ENCODE assay signal across 9 mouse cellular contexts in genomic region chr9:44721877-44722186, GRCm38 (mm10). TPM values are rescaled to one million over a fixed set of nuclear protein-coding genes. Genes with fewer than 3 reads are reported as not detected.
DNase-seq lines count a peak whose midpoint lies in the region; ATAC-seq and TF ChIP-seq lines count a peak whose summit lies in the region.
"Had no signal": no experiment of that assay in that cellular context is flagged by ENCODE, and none has a peak within 500 bp of the region (broad histone marks: within the 10 kb centered on the region; RNA-seq: fewer than 3 reads in every experiment).

No protein-coding gene starts in this region.

- H3K9me3 ChIP-seq in lung, embryonic 16.5 days (ENCODE audit: control insufficient read depth, low read length), result no peaks in the 10 kb centered on the region
- H3K9me3 ChIP-seq in heart, embryonic 11.5 days (replicated peaks; ENCODE audit: control insufficient read depth, low read length), result no peaks in the 10 kb centered on the region
- no peaks in the 10 kb centered on the region for H3K9me3 ChIP-seq in limb, embryonic 14.5 days (ENCODE audit: control insufficient read depth, low read length)
- H3K9me3 ChIP-seq in stomach, embryonic 15.5 days, result no peaks in the 10 kb centered on the region

- WGBS in lung, embryonic 16.5 days, result 84% methylated on average over 3 of the region's 3 CpGs
- 43% methylated on average over 3 of the region's 3 CpGs for WGBS in heart, embryonic 11.5 days (ENCODE audit: insufficient replicate concordance)
- WGBS in limb, embryonic 14.5 days, result 90% methylated on average over 3 of the region's 3 CpGs
- 81% methylated on average over 3 of the region's 3 CpGs for WGBS in stomach, embryonic 15.5 days

- H3K4me1 ChIP-seq in lung, embryonic 16.5 days (replicated peaks; ENCODE audit: control insufficient read depth, insufficient read depth, low read length), result peaks cover 48% of the 10 kb centered on the region
- H3K4me1 ChIP-seq in heart, embryonic 11.5 days (ENCODE audit: control insufficient read depth, insufficient read depth, low read length), result peaks cover 57% of the 10 kb centered on the region
- H3K4me1 ChIP-seq in limb, embryonic 14.5 days (ENCODE audit: control insufficient read depth, insufficient read depth, low read length), result peaks cover 24% of the 10 kb centered on the region
- H3K4me1 ChIP-seq in stomach, embryonic 15.5 days, result peaks cover 47% of the 10 kb centered on the region

- no peaks in the 10 kb centered on the region for H3K27me3 ChIP-seq in lung, embryonic 16.5 days (ENCODE audit: control insufficient read depth, insufficient read depth, low read depth, low read length)
- H3K27me3 ChIP-seq in heart, embryonic 11.5 days (ENCODE audit: control insufficient read depth, insufficient read depth, low read length), result no peaks in the 10 kb centered on the region
- no peaks in the 10 kb centered on the region for H3K27me3 ChIP-seq in limb, embryonic 14.5 days (ENCODE audit: control insufficient read depth, insufficient read depth, low read length)
- H3K27me3 ChIP-seq in stomach, embryonic 15.5 days (replicated peaks), result no peaks in the 10 kb centered on the region

- H3K4me3 ChIP-seq in lung, embryonic 16.5 days (ENCODE audit: low read length), result no peak overlapping the region
- peak overlapping the region; percentile 75; the same call in 1 of the 2 replicates for H3K4me3 ChIP-seq in heart, embryonic 11.5 days (ENCODE audit: low read depth, low read length)
- peak overlapping the region; percentile 67; the same call in 1 of the 2 replicates for H3K4me3 ChIP-seq in limb, embryonic 14.5 days (replicated peaks; ENCODE audit: low read length)
- H3K4me3 ChIP-seq in stomach, embryonic 15.5 days (replicated peaks), result peak overlapping the region; percentile 49; the same call in 1 of the 2 replicates

- no peak overlapping the region; the same call in 1 of the 2 replicates for H3K9ac ChIP-seq in lung, embryonic 16.5 days (ENCODE audit: low read length)
- no peak overlapping the region for H3K9ac ChIP-seq in heart, embryonic 11.5 days (ENCODE audit: low read depth, low read length)
- H3K9ac ChIP-seq in limb, embryonic 14.5 days (ENCODE audit: low read depth, low read length, severe bottlenecking), result peak overlapping the region; percentile 75; the same call in 1 of the 2 replicates
- H3K9ac ChIP-seq in stomach, embryonic 15.5 days, result no peak overlapping the region

- TF ChIP-seq POLR2A in limb, embryonic 14.5 days (IDR thresholded peaks at IDR 0.05; ENCODE audit: borderline replicate concordance, extremely low read depth, insufficient read depth, insufficient read length), result no peak

- H3K4me2 ChIP-seq in lung, embryonic 16.5 days (ENCODE audit: low read depth, low read length), result peak overlapping the region; percentile 98
- peak overlapping the region; percentile 87; the same call in 1 of the 2 replicates for H3K4me2 ChIP-seq in heart, embryonic 11.5 days
- H3K4me2 ChIP-seq in limb, embryonic 14.5 days (replicated peaks; ENCODE audit: low read depth, low read length, severe bottlenecking), result peak overlapping the region; percentile 81
- H3K4me2 ChIP-seq in stomach, embryonic 15.5 days, result peak overlapping the region; percentile 71

- ATAC-seq in lung, embryonic 16.5 days (ENCODE audit: low read depth), result no peak
- ATAC-seq in heart, embryonic 11.5 days (replicated peaks; ENCODE audit: insufficient number of reproducible peaks, low FRiP score, low TSS enrichment), result 0 out of 2 replicates have a peak, but pooled peaks have one; percentile 7
- ATAC-seq in limb, embryonic 14.5 days (ENCODE audit: low FRiP score, low read depth), result no peak
- no peak for ATAC-seq in stomach, embryonic 15.5 days (ENCODE audit: insufficient read depth, low FRiP score, low read depth)

- DNase-seq in lung, postnatal 25 days (ENCODE audit: low spot score), result no peak
- DNase-seq in limb, embryonic 14.5 days (ENCODE audit: low spot score), result no peak
- no peak for DNase-seq in adrenal gland, postnatal 4 days (ENCODE audit: low spot score in 2 of 2)
- DNase-seq in spleen, adult 12 weeks (ENCODE audit: low spot score), result no peak
- no peak for DNase-seq in Muller cell, postnatal 12 days (ENCODE audit: inconsistent ontology term)

- no peak overlapping the region; the same call in 1 of the 2 replicates for H3K27ac ChIP-seq in lung, embryonic 16.5 days (ENCODE audit: low read length)
- 0 out of 2 replicates have a peak overlapping the region, but pooled peaks have one; percentile 54 for H3K27ac ChIP-seq in heart, embryonic 11.5 days (ENCODE audit: low read depth, low read length)
- no peak overlapping the region for H3K27ac ChIP-seq in limb, embryonic 14.5 days (replicated peaks; ENCODE audit: low read depth, low read length)
- H3K27ac ChIP-seq in stomach, embryonic 15.5 days, result no peak overlapping the region

- no peaks in the 10 kb centered on the region for H3K36me3 ChIP-seq in lung, embryonic 16.5 days (ENCODE audit: control insufficient read depth, insufficient read depth, low read length)
- peaks cover 1% of the 10 kb centered on the region; the same call in 1 of the 2 replicates for H3K36me3 ChIP-seq in heart, embryonic 11.5 days (ENCODE audit: control insufficient read depth, insufficient read depth, low read length)
- H3K36me3 ChIP-seq in limb, embryonic 14.5 days (ENCODE audit: control insufficient read depth, insufficient read depth, low read length), result peaks cover 38% of the 10 kb centered on the region
- H3K36me3 ChIP-seq in stomach, embryonic 15.5 days, result no peaks in the 10 kb centered on the region

RNA-seq across cellular contexts. Expression of gene Phldb1, which starts 13.2 kb away (rescaled TPM):
- polyA plus RNA-seq in lung, embryonic 16.5 days (2015; fragmentation: Nextera tagmentation; extraction: Ambion mirVana), result 26.4 and 28.1 TPM in 2 replicates
- 23.6 and 24.2 TPM in 2 replicates for polyA plus RNA-seq in heart, embryonic 11.5 days (2014; fragmentation: Nextera tagmentation; extraction: Ambion mirVana)
- 85.6 and 113 TPM in 2 replicates for polyA plus RNA-seq in limb, embryonic 14.5 days (2012; rRNA removed)
- polyA plus RNA-seq in limb, embryonic 14.5 days (2014; fragmentation: Nextera tagmentation; extraction: Ambion mirVana), result 36.5 and 46.2 TPM in 2 replicates
- polyA plus RNA-seq in stomach, embryonic 15.5 days (2015; fragmentation: Nextera tagmentation; extraction: Ambion mirVana), result 24.0 and 25.4 TPM in 2 replicates
- total RNA-seq in adrenal gland, postnatal 4 days (2021), result 10 to 100 TPM; 58.5 to 76.1 TPM

RNA-seq across cellular contexts. Expression of gene Arcn1, which starts 45.8 kb away (rescaled TPM):
- polyA plus RNA-seq in lung, embryonic 16.5 days (2015; fragmentation: Nextera tagmentation; extraction: Ambion mirVana), result 190 and 201 TPM in 2 replicates
- polyA plus RNA-seq in heart, embryonic 11.5 days (2014; fragmentation: Nextera tagmentation; extraction: Ambion mirVana), result 139 and 168 TPM in 2 replicates
- 105 and 111 TPM in 2 replicates for polyA plus RNA-seq in limb, embryonic 14.5 days (2012; rRNA removed)
- polyA plus RNA-seq in limb, embryonic 14.5 days (2014; fragmentation: Nextera tagmentation; extraction: Ambion mirVana), result 221 and 234 TPM in 2 replicates
- 189 and 208 TPM in 2 replicates for polyA plus RNA-seq in stomach, embryonic 15.5 days (2015; fragmentation: Nextera tagmentation; extraction: Ambion mirVana)
- total RNA-seq in adrenal gland, postnatal 4 days (2021), result 100 to 1,000 TPM; 157 to 158 TPM

RNA-seq across cellular contexts. Expression of gene Ift46, which starts 45.9 kb away (rescaled TPM):
- polyA plus RNA-seq in lung, embryonic 16.5 days (2015; fragmentation: Nextera tagmentation; extraction: Ambion mirVana), result 99.1 and 112 TPM in 2 replicates
- polyA plus RNA-seq in heart, embryonic 11.5 days (2014; fragmentation: Nextera tagmentation; extraction: Ambion mirVana), result 71.4 and 72.5 TPM in 2 replicates
- polyA plus RNA-seq in limb, embryonic 14.5 days (2012; rRNA removed), result 109 and 116 TPM in 2 replicates
- polyA plus RNA-seq in limb, embryonic 14.5 days (2014; fragmentation: Nextera tagmentation; extraction: Ambion mirVana), result 123 and 131 TPM in 2 replicates
- 84.3 and 84.4 TPM in 2 replicates for polyA plus RNA-seq in stomach, embryonic 15.5 days (2015; fragmentation: Nextera tagmentation; extraction: Ambion mirVana)
- 100 to 1,000 TPM; 122 to 127 TPM for total RNA-seq in adrenal gland, postnatal 4 days (2021)

RNA-seq across cellular contexts. Expression of gene Treh, which starts 48.8 kb away (rescaled TPM):
- polyA plus RNA-seq in lung, embryonic 16.5 days (2015; fragmentation: Nextera tagmentation; extraction: Ambion mirVana), result not detected in 2 replicates
- polyA plus RNA-seq in heart, embryonic 11.5 days (2014; fragmentation: Nextera tagmentation; extraction: Ambion mirVana), result not detected in 2 replicates
- not detected in 2 replicates for polyA plus RNA-seq in limb, embryonic 14.5 days (2012; rRNA removed)
- not detected in 2 replicates for polyA plus RNA-seq in limb, embryonic 14.5 days (2014; fragmentation: Nextera tagmentation; extraction: Ambion mirVana)
- 0.13 TPM in 1 of 2 replicates, not detected in the other for polyA plus RNA-seq in stomach, embryonic 15.5 days (2015; fragmentation: Nextera tagmentation; extraction: Ambion mirVana)
- total RNA-seq in adrenal gland, postnatal 4 days (2021), result not detected
- total RNA-seq: layer of hippocampus, adult 8-10 months had no signal
